Mouse (Mus musculus) cerebellum, adult 8-10 months (tissue): ENCODE measurements around the gene Slc36a2.
"Not testable (repeated sequence)": the region's sequence is repeated elsewhere in the genome, so short reads cannot be mapped to it uniquely, and the experiment has no call there.

Experiments
- DNase-seq: peaks from one replicate; pipeline ENCODE4 v3.0.0; 2022

Slc36a2 gene

DNA sequence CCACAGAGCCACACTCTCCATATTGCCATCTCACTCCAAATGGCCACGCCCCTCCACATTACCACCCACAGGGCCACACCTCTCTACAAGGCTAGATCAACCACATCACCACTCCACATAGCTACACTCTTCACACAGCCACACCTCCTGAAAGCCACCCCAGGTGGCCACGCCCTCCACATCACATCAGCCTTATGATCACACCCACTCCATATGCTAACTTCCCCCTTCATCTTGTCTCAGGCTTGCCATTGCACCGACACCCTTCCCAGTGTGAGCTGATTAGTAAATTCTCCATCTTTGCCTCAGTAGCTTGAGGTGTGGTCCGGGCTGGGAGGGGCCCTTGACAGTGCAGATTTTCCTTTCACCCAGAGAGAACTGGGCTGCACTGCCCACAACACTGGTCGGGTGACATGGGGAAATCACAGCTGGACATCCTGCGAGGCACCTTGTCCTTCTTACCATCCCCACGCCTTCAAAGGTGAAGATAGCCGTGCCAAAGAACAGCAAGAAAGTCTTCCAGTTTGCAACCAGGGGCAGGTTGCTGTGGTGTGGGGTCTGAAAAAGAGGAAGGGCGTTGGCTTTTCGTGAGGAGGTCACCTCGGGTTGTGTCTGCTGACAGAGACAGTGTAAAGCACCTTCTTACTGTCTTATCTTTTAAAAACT lies 53.7 kb downstream of the Slc36a2 start:
- no peak for DNase-seq

DNA sequence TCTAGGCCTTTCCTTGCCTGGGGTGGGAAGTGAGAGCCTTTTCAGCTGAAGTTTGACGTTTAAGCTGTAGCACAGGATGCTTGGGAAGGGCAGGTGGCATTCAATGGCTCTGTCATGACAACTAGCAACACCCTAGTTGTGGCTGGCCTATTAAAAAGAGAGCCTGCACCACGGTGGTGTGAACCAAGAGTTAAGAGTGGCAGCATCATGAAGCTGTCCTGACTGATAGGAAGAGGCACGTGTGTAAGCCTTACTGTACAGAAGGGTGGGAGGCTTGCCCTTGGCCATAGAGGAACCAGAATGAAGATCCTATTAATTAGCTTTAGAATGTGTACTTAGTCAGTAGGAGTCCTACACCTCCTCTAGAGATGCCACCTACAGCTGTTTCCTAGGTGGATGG lies 56.5 kb downstream of the Slc36a2 start:
- DNase-seq = no peak

DNA sequence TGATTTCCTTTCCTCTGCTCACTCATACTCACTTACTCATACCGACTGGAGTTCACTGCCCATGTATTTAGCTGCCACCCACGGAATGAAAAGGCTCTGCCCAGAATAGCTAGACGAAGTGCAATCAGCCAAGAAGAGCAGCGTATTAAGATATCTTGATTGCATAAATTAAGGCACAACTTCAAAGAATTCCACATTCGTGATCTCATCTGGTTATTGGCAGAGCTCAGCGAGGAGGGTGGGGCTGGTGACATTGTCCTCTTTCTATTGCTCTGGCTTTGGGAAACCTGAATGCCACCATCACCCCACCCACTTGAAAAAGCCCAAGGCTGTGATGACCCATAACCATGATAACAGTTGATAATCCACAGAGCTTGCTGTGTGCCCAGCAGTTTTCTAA lies 56.9 kb downstream of the Slc36a2 start:
- no peak for DNase-seq

DNA sequence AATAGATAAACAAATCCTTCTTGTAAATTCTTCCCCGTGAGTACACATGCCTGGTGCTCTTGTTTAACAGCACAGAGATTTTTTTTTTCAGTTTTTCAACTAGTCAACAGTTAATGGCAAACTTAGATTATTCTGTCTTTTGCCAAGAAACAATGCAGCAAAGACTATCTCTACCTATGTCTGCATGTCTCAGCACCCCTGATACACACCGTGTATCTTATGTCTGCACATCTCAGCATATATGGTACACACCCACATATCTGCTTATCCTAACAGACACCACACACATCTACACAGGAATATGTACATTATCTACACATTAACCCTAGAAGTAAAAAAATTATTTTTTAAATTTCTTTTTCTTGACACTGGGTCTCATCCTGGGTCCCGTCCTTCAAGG lies 58.2 kb downstream of the Slc36a2 start:
- no peak for DNase-seq

DNA sequence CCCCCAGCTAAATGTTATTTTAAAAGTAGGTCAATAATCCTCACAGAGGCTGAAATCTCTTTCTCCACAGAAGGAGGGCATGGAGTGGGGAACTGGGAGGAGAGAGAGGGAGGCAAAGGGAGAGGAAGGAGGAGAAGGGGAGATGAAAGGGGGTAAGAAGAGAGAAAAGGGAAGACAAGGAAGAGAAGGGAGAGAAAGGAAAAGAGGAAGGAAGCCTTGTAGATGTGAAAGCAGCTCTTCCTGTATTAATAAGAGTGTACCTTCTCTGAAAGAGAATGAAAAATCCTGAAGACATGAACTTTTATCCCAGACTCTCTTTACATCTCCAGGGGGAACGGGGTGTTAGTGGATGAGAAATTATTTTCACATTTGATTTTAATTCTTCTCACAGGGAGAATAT lies 63.4 kb downstream of the Slc36a2 start:
- no peak for DNase-seq

DNA sequence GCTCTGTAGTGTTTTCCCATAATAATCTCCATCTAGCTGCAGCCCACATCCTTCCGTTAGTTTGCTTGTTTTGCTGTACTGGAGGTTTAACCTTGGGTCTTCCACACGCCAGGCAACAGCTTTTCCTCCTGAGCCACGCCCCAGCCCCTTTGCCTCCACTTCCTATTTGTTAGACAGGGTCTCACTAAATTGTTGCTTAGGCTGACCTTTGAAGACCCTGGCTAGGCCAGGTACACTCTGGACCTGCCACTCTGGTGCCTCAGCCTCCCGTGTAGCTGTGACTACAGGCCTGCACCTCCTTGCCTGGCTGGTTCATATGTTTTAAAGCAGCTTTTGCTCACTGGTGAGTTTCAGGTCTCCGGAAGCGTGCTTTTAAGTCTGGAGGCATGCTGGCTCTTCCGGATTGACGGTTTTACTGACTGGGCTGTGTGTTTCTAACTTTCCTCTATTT lies 64.0 kb downstream of the Slc36a2 start:
- no peak for DNase-seq

DNA sequence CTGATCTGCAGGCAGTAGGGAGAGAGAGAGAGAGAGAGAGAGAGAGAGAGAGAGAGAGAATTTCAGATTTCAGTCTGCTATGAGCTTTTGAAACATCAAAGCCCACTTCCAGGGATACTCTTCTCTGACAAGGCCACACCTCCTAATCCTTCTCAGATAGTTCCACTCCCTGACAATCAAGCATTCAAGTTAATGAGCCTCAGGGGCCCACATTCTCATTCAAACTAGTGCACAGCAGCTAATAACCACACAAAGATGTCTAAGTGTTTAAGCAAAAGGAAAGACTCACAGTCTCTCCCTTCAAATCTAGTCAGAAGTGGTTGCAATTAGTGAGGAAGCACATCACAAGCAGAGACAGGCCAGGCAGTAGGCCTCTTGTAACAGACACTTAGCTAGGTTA lies 64.6 kb downstream of the Slc36a2 start:
- DNase-seq = no peak

DNA sequence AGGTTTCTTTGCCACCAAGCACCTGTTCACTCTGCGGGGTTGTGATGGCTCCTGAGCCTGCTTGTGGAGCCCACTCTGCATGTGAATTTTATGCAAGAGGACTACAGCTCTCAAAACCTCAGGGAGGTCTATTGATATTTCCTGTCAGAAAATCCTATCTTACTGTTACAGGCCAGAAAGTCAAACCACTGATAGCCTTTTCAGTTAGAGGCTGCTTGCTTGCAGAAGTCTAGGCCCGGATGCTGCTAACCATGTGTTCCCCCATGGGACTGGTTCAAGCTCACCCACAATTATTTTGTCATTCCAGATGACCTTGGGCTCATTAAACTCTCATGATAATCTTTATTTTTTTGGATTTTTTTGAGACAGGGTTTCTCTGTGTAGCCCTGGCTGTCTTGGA lies 67.8 kb downstream of the Slc36a2 start:
- DNase-seq = no peak

DNA sequence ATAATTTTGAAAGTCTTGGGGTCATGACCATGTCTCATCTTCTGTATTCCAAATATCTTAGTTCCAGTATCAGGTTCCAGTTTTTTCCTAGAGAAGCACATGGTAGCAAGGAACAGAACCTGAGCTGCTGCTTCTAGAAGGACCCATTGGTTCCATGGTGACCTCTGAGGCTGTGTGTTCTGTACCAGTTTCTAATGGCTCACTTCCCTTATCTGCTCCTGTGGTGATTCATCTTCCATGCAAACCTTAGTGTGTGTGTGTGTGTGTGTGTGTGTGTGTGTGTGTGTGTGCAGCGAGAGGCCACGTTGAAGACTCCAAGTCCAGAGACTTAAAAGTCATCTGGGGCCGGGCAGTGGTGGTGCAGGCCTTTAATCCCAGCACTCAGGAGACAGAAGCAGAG lies 68.9 kb downstream of the Slc36a2 start:
- no peak for DNase-seq

DNA sequence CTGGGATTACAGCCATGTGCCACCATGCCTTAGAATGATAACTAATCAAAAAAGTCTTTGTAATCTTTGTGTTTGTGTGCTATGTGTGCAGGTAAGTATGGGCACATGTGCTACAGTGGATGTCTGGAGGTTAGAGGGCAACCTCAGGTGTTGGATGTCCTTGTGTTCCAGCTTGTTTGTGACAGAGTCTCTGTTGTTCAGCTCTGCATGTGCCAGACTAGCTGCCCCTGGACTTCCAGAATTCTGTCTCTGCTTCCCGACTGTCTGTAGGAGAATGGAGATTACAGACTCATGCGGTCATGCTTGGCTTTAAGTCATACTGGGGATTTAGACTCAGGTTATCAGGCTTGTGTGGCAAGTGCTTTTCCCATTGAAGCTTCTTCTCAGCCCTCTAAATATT lies 70.6 kb downstream of the Slc36a2 start:
- no peak for DNase-seq

DNA sequence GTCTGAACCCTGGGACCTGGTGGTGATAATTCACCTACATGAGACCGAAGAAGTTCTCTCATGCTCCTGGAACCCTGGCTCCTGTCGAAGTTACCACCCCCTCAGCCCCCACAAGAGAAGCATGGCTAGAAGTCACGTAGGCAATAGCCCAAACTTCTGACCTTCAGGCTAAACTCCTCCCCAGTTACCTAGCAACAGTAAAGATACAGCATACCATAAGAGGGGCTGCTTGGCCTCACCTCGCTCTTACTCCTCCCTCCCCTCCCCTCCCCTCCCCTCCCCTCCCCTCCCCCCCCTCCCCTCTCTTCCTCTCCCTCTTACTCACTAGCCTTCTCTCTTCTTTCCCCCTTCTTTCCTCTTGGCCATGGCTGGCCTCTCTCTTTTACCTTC lies 71.0 kb downstream of the Slc36a2 start:
- not testable (repeated sequence) for DNase-seq

DNA sequence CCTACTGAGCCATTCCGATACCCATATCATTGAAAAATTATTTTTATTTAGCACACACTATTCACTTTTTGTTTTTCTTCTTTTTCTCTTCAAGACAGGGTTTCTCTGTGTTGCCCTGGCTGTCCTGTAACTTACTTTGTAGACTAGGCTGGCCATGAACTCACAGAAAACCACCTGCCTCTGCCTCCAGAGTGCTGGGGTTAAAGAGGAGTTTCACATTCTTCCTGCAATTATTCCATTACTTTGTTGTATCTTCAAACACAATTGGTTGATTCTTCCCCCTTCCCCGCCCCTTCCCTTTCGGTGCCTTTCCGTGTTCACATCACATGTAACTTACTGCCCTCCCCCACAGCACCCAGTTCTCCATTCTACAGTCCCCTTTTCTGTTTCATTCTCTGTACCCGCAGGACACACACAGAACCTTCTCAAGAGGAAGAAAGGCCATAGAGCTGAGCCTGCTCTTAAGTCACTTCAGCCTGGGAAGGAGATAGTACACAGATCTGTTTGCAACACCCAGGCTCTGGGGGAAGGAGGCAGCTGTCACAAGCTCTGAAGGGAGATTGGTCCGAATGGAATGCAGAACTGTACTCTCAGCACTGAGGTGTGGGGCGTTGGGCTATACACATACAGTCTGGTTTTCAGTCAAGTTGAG lies 71.5 kb downstream of the Slc36a2 start:
- DNase-seq = no peak

DNA sequence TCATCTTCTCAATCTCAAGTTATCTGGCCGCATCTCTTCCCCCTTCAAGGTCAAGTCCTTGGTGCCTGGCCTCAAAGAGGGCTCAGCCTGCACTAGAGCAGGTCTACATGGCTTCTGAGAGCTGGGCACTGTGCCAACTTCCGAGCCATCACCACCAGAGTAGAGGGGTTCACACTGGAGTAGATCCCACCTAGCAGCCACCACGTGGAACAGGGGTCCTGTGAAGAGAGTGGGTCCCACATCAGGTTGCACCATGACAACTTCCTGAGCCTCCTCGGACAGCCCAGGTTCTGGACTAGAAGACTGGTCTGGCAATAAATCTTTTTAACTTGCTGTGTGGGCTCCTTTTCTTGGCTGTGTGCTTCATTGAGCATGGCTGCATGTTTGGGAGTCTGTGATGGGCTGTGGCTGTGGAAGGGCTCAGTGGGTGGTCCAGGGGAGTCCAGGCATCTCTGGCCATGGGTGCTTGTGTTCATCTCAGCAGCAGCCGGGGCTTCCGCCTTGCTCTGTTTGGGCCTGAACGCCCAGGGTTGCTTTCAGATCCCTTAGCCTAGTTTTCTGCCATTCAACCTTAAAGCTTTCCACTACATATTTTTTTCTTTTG lies 74.2 kb downstream of the Slc36a2 start:
- DNase-seq = no peak

DNA sequence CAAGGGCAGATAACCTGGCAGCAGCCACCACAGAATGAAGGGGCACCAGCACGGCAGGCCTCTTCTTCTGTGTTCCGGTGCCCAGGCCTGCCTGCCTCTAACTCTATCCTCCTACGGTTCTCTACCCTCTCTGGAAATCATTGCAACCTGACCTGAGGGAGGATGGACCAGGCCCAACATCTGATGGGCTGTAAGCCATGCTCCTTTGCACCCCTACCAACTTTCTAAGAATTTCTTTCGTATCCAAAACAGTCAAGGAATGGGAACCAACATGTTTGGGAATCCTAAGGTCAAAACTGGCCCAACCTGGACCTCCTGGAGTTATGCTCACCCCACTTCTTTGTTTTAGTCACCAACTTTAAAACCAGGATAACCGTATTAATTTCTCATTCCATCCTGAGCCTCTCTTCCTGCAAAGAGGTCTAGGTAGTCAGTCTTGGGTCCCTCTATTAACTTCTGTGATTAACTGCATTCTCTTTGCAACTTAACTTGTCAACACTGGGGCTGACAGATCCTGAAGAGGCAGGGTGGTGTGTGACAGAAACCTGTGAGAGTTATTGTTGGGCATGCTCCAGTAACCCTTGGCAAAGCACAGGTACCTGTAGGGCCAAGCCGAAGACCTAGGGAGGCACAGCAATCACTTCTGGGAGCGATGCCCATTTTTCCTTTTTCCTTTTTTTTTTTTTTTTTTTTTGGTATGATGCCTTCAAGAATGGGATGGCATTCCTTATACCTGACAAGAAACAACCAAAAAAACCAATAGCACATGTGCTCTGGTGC lies 75.2 kb downstream of the Slc36a2 start:
- DNase-seq = no peak
